Mouse (Mus musculus) forebrain, embryonic 15.5 days (tissue): ENCODE data around the gene Lyrm4. TPM values are rescaled to one million over a fixed set of nuclear protein-coding genes. Genes with fewer than 3 reads are reported as not detected.

ENCODE experiments used
- ATAC-seq: fragments of 200-750 bp; cut with Nextera tagmentation; replicated peaks from 2 replicates; pipeline ENCODE4 v1.8.0; 2017; ENCODE audit warnings: mild to moderate bottlenecking, moderate TSS enrichment, moderate library complexity
- H3K27ac ChIP-seq: fragments of 300-500 bp; sonication (generic); replicated peaks from 2 replicates; pipeline ENCODE4 v1.5.1; 2015; ENCODE audit warnings: mild to moderate bottlenecking, inconsistent platforms
- H3K27me3 ChIP-seq: fragments of 300-500 bp; sonication (generic); 2 replicates; pipeline ENCODE4 v1.6.1; 2015; ENCODE audit warnings: inconsistent platforms
- H3K36me3 ChIP-seq: fragments of 300-500 bp; sonication (generic); 2 replicates; pipeline ENCODE4 v1.6.1; 2015; ENCODE audit warnings: mild to moderate bottlenecking, inconsistent platforms
- H3K4me1 ChIP-seq: fragments of 300-500 bp; sonication (generic); 2 replicates; pipeline ENCODE4 v1.6.1; 2015; ENCODE audit warnings: inconsistent platforms
- H3K4me2 ChIP-seq: fragments of 300-500 bp; sonication (generic); replicated peaks from 2 replicates; pipeline ENCODE4 v1.6.1; 2015; ENCODE audit warnings: mild to moderate bottlenecking, inconsistent platforms
- H3K4me3 ChIP-seq: fragments of 300-500 bp; sonication (generic); 2 replicates; pipeline ENCODE4 v1.5.1; 2015; ENCODE audit warnings: mild to moderate bottlenecking, inconsistent platforms
- H3K9ac ChIP-seq: fragments of 300-500 bp; sonication (generic); replicated peaks from 2 replicates; pipeline ENCODE4 v1.6.1; 2015; ENCODE audit warnings: mild to moderate bottlenecking, inconsistent platforms
- H3K9me3 ChIP-seq: fragments of 300-500 bp; sonication (generic); 2 replicates; pipeline ENCODE4 v1.6.1; 2016; ENCODE audit warnings: inconsistent platforms
- WGBS: fragments of 180-500 bp; shearing (Covaris S2); methylation state at CpG from one replicate; pipeline ENCODE4 v1.1.7; 2015; ENCODE audit warnings: mixed read lengths; 5-methylcytosine and 5-hydroxymethylcytosine counted together
- polyA plus RNA-seq: library from polyadenylated mRNA; unstranded; fragments of >200 nt; fragmentation: Nextera tagmentation; extraction: Ambion mirVana; gene quantifications from 2 replicates; pipeline ENCODE4 v1.2.1, GENCODE M21; 2015

Gene Lyrm4
- polyA plus RNA-seq, 1 experiment from 2014 or later: 34.9 TPM

- 93% methylated on average over 2 of the region's 2 CpGs for WGBS
- no peak overlapping the region for H3K27ac ChIP-seq
- H3K4me1 ChIP-seq: no peaks in the 10 kb centered on the region
- no peaks in the 10 kb centered on the region for H3K27me3 ChIP-seq
- no peaks in the 10 kb centered on the region for H3K9me3 ChIP-seq
- no peak for ATAC-seq
- no peak overlapping the region for H3K4me3 ChIP-seq
- peaks cover 11% of the 10 kb centered on the region; the same call in 1 of the 2 replicates for H3K36me3 ChIP-seq
- H3K9ac ChIP-seq: no peak overlapping the region
- H3K4me2 ChIP-seq: no peak overlapping the region
These were observed 29.9 kb downstream of the Lyrm4 start for GRCm38 (mm10) chr13:36087427-36087826.

DNA sequence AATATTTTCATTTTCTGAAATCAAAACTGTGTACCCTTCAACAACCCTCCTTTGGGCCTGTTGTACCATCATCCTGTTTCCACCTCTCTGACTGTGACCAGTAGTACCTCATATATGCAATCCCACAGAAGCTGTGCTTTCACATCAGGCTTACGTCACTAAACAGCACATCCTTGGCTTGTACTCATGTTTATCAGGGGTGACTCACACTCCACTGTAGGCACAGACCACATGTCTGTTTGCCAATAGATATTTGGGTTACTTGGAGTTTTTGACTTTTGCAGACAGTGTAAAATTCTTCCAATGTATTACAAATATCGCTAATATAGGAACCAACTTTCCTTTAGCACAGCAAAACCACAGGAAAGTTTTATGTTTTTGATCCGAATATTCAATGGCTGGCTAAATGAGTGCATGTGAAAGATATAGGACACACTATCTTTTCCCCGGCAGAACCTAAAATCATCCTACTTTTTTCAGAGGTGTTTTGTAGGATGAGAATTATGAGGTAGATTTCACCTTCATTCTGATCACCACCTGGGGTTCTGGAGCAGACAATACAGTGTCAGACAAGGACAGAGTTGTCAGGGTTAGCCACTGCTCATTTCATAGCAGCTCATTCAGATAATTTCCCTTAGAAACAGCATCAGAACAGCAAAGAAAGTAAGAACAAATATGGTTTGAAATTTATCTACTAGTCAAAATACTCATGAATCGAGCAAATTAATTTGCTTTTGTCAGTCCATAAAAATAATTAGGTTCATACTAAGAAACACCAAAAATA, 30.5 kb downstream of the Lyrm4 start:
- Histone ChIP-seq H3K36me3 (peaks cover 11% of the 10 kb centered on the region; the same call in 1 of the 2 replicates), H3K4me3 (no peak overlapping the region), H3K9ac (no peak overlapping the region), H3K4me1 (no peaks in the 10 kb centered on the region), H3K9me3 (no peaks in the 10 kb centered on the region), H3K27ac (no peak overlapping the region), H3K4me2 (no peak overlapping the region), H3K27me3 (no peaks in the 10 kb centered on the region)
- 94% methylated on average over 5 of the region's 5 CpGs for WGBS
- no peak for ATAC-seq

DNA sequence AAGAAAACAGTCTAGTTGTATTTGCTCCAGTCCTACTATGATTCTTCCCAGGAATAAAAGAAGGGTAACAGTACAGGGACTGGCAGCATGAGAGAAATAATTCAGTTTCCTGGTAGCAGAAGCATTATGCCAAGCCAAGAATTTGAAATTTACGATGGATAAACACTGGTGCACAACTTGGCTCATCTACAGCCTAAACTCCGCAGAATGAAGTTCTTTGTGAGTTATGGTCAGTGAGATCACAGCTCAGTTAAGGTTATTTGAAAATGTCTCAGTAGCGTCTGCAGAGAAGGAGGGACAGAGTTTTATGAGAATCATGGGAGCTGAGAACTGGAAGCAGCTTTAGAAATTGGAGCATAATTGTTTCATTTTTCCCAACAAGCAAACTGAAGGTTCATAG, 31.4 kb downstream of the Lyrm4 start:
- H3K27ac ChIP-seq: no peak overlapping the region
- no peak for ATAC-seq
- no peaks in the 10 kb centered on the region for H3K9me3 ChIP-seq
- WGBS: 84% methylated on average over 3 of the region's 3 CpGs
- no peak overlapping the region for H3K4me2 ChIP-seq
- no peak overlapping the region for H3K4me3 ChIP-seq
- H3K36me3 ChIP-seq: peaks cover 11% of the 10 kb centered on the region; the same call in 1 of the 2 replicates
- H3K9ac ChIP-seq: no peak overlapping the region
- H3K27me3 ChIP-seq: no peaks in the 10 kb centered on the region
- H3K4me1 ChIP-seq: no peaks in the 10 kb centered on the region

- WGBS: 92% methylated on average over 3 of the region's 3 CpGs
- no peak overlapping the region for H3K27ac ChIP-seq
These were observed 32.6 kb downstream of the Lyrm4 start for GRCm38 (mm10) chr13:36084701-36085100.

DNA sequence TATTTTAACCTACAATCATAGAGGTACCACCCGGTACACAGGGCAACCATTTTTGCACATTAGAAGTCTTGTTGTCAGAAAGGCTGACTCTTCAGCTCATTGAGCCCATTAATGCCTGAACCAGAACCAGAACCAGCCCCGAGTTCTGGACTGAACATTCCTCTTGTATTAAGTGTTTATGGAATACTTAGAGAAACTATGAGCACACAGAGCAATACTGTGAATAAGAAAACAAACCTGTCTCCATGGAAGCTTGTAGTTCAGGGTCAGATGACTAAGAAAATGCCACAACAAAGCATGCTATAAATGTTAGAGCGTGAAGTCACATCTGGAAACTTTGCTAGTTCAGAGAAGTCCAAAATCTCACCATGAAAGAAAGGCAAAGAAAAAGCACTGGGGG, 35.7 kb downstream of the Lyrm4 start:
- Histone ChIP-seq H3K36me3 (peaks cover 1% of the 10 kb centered on the region; the same call in 1 of the 2 replicates), H3K4me3 (no peak overlapping the region), H3K4me2 (no peak overlapping the region), H3K27ac (no peak overlapping the region), H3K27me3 (no peaks in the 10 kb centered on the region), H3K4me1 (no peaks in the 10 kb centered on the region), H3K9me3 (no peaks in the 10 kb centered on the region), H3K9ac (no peak overlapping the region)
- ATAC-seq: no peak
- WGBS: 96% methylated on average over 3 of the region's 3 CpGs

More at GRCm38 (mm10) chr13:36084701-36085100, 32.6 kb downstream of the Lyrm4 start:
- peaks cover 5% of the 10 kb centered on the region; the same call in 1 of the 2 replicates for H3K36me3 ChIP-seq
- H3K9ac ChIP-seq: no peak overlapping the region
- no peaks in the 10 kb centered on the region for H3K27me3 ChIP-seq
- no peak overlapping the region for H3K4me3 ChIP-seq
- ATAC-seq: no peak
- H3K9me3 ChIP-seq: no peaks in the 10 kb centered on the region
- no peak overlapping the region for H3K4me2 ChIP-seq
- H3K4me1 ChIP-seq: no peaks in the 10 kb centered on the region

DNA sequence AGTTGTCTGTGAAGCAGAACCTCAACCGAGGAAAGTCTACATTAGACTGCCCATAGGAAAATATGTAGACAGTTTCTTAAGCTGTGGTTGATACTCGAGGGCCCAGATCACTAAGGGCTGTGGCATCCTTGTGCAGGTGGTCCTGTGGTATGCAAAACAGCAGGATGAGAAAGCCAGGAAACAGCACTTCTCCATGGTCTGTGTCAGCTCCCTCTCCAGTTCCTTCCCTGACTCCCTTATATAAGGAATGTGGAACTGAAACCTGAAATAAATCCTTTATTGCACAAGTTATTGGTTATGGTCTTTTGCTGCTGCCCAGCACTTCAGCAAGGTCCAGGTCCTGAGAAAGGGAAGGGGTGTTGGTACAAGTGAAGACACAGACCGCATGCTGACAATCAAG, 42.8 kb downstream of the Lyrm4 start:
- WGBS: 93% methylated on average over 3 of the region's 3 CpGs
- Histone ChIP-seq H3K9me3 (no peaks in the 10 kb centered on the region), H3K4me1 (no peaks in the 10 kb centered on the region), H3K4me2 (no peak overlapping the region), H3K4me3 (no peak overlapping the region), H3K27me3 (no peaks in the 10 kb centered on the region), H3K27ac (no peak overlapping the region), H3K36me3 (no peaks in the 10 kb centered on the region), H3K9ac (no peak overlapping the region)
- no peak for ATAC-seq

DNA sequence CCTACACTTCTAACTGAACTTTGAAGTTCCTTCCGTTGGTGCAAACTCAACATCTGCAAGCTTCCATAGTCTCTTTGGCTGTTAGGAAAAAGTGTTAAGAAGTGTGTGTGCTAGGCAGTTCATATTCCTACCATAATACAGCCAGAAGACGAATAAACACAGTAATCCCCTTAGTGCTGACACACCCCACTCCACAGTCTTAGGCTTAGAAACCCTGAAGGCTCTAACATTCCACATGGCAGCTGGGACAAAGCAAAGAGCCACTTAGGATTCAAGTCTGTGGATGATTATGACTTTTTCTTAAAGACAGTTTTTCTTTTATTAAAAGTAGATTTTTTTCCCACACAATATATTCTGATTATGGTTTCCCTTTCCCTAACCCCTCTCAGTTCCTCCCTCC, 50.6 kb downstream of the Lyrm4 start:
- Histone ChIP-seq H3K27ac (no peak overlapping the region), H3K4me3 (no peak overlapping the region), H3K4me1 (no peaks in the 10 kb centered on the region), H3K4me2 (no peak overlapping the region), H3K27me3 (no peaks in the 10 kb centered on the region), H3K36me3 (no peaks in the 10 kb centered on the region), H3K9me3 (no peaks in the 10 kb centered on the region), H3K9ac (no peak overlapping the region)
- 72% methylated on average over 2 of the region's 2 CpGs for WGBS
- no peak for ATAC-seq

- Histone ChIP-seq H3K9ac (no peak overlapping the region), H3K4me1 (no peaks in the 10 kb centered on the region), H3K4me2 (no peak overlapping the region), H3K27ac (no peak overlapping the region), H3K27me3 (no peaks in the 10 kb centered on the region), H3K36me3 (no peaks in the 10 kb centered on the region), H3K4me3 (no peak overlapping the region), H3K9me3 (no peaks in the 10 kb centered on the region)
- ATAC-seq: no peak
- 73% methylated on average over 2 of the region's 2 CpGs for WGBS
These were observed 59.8 kb downstream of the Lyrm4 start for GRCm38 (mm10) chr13:36057489-36057888.

DNA sequence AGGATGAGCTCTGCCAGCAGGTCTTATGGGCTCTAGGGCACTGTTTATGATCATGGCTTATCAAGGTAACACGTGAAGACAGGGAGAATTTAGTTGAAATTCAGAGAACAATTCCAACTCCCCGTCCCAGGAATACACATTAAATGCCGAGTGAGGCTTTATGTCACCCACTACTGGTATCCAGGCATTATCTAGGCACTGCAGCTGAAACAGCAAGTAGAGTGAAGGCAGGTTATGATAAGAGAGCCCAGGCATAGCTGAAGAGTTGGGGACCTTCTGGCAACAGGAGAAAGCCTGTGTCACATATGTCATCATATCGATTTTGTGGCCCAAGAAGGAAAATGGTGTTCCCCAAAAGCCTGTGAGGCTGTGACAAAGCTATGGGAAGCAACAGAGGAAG, 60.4 kb downstream of the Lyrm4 start:
- no peak for ATAC-seq

GRCm38 (mm10) chr13:36056509-36056908, 60.8 kb downstream of the Lyrm4 start:
- no peak overlapping the region for H3K4me3 ChIP-seq
- WGBS: 80% methylated on average over 1 of the region's 1 CpGs
- no peaks in the 10 kb centered on the region for H3K36me3 ChIP-seq
- no peak overlapping the region for H3K4me2 ChIP-seq
- H3K4me1 ChIP-seq: no peaks in the 10 kb centered on the region
- no peak overlapping the region for H3K9ac ChIP-seq
- no peaks in the 10 kb centered on the region for H3K27me3 ChIP-seq
- ATAC-seq: no peak
- no peak overlapping the region for H3K27ac ChIP-seq
- no peaks in the 10 kb centered on the region for H3K9me3 ChIP-seq

More for the DNA sequence above, 60.4 kb downstream of the Lyrm4 start:
- Histone ChIP-seq H3K9ac (no peak overlapping the region), H3K9me3 (no peaks in the 10 kb centered on the region), H3K27ac (no peak overlapping the region), H3K4me1 (no peaks in the 10 kb centered on the region), H3K36me3 (no peaks in the 10 kb centered on the region), H3K27me3 (no peaks in the 10 kb centered on the region), H3K4me3 (no peak overlapping the region), H3K4me2 (no peak overlapping the region)
- 90% methylated on average over 4 of the region's 4 CpGs for WGBS

DNA sequence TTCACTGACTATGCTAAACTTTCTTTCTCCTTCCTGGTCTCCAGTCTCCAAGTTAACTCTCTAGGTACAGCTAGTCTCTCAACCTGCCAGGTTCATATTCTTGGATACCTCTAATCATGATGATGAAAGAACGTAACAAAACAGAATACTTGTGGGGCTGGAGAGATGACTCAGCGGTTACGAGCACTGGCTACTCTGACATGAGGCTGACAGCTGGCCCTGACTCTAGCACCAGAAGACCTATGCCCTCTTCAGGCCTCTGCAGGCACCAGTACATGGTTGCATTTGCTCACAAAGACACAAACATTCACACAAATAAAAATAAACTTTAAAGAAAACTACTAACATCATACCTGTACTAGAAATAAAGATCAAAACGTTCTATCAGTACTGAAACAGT, 81.8 kb downstream of the Lyrm4 start:
- Histone ChIP-seq H3K4me3 (no peak overlapping the region), H3K9me3 (no peaks in the 10 kb centered on the region), H3K27me3 (no peaks in the 10 kb centered on the region), H3K36me3 (no peaks in the 10 kb centered on the region), H3K4me2 (no peak overlapping the region), H3K4me1 (no peaks in the 10 kb centered on the region), H3K27ac (no peak overlapping the region), H3K9ac (no peak overlapping the region)
- no peak for ATAC-seq
- 89% methylated on average over 4 of the region's 4 CpGs for WGBS

DNA sequence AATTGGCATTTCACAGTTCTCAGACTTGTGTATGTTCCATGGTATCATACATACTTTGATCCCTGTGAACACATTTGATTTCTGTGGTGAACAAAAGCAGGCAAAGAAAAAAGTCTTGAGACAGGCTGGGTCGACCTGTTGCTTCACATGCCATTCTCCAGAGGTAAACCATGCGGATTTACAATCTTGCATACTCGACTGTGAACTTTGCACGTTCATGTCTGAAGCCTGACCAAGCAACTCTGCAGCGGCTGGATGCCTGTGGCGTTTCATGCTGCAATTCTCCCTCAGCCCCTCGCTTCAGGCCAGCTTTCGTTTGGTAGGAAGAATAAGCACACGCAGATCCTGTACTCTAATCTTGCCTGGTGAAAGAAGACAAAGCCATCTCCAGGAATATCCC, 85.4 kb downstream of the Lyrm4 start:
- Histone ChIP-seq H3K9ac (no peak overlapping the region), H3K9me3 (no peaks in the 10 kb centered on the region), H3K36me3 (no peaks in the 10 kb centered on the region), H3K27me3 (no peaks in the 10 kb centered on the region), H3K4me2 (no peak overlapping the region), H3K4me3 (no peak overlapping the region), H3K27ac (no peak overlapping the region), H3K4me1 (no peaks in the 10 kb centered on the region)
- WGBS: 78% methylated on average over 9 of the region's 9 CpGs
- ATAC-seq: no peak
